ENCODE assay signal across 8 mouse cellular contexts in the genomic region with DNA sequence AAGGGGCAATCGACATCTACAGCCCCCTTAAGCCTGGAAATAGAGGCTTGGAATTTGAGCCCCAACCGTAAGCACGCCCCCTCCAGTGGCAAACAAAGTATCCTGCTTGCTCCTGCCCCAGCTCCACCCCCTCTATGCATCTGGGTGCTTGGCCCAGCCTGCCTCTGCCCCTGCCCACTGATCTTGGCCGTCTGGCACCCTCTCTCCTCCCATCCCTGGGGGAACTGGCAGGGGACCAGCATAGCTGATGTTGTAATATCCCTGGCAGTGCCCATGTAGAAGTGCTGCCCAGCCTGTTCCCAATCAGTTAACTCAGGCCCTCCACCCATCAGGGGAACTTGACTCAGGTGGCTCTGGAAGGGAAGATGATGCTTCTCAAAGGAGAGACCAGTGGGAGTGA. TPM values are rescaled to one million over a fixed set of nuclear protein-coding genes. Genes with fewer than 3 reads are reported as not detected.
DNase-seq lines count a peak whose midpoint lies in the region; ATAC-seq and TF ChIP-seq lines count a peak whose summit lies in the region.

No protein-coding gene starts in this region.

- H3K36me3 ChIP-seq in forebrain, embryonic 15.5 days, result no peaks in the 10 kb centered on the region
- H3K36me3 ChIP-seq in hindbrain, embryonic 14.5 days (replicated peaks; ENCODE audit: control insufficient read depth, insufficient read depth), result no peaks in the 10 kb centered on the region
- no peaks in the 10 kb centered on the region for H3K36me3 ChIP-seq in midbrain, embryonic 14.5 days (ENCODE audit: control insufficient read depth, insufficient read depth, low read length)

- H3K4me1 ChIP-seq in cerebellum, adult 2 months (ENCODE audit: control insufficient read depth, insufficient read depth, low read length), result no peaks in the 10 kb centered on the region
- peaks cover 27% of the 10 kb centered on the region for H3K4me1 ChIP-seq in forebrain, embryonic 15.5 days
- peaks cover 27% of the 10 kb centered on the region for H3K4me1 ChIP-seq in hindbrain, embryonic 14.5 days (replicated peaks; ENCODE audit: control insufficient read depth, insufficient read depth, low read length)
- H3K4me1 ChIP-seq in midbrain, embryonic 14.5 days (ENCODE audit: control insufficient read depth, insufficient read depth, low read length), result peaks cover 20% of the 10 kb centered on the region

- H3K9me3 ChIP-seq in forebrain, embryonic 15.5 days, result no peaks in the 10 kb centered on the region
- H3K9me3 ChIP-seq in hindbrain, embryonic 14.5 days (ENCODE audit: control insufficient read depth, low read length), result no peaks in the 10 kb centered on the region
- H3K9me3 ChIP-seq in midbrain, embryonic 14.5 days (ENCODE audit: control insufficient read depth, low read length), result no peaks in the 10 kb centered on the region

- peak overlapping the region; percentile 51 for H3K4me3 ChIP-seq in cerebellum, adult 2 months (replicated peaks; ENCODE audit: insufficient read depth, low read depth, low read length)
- H3K4me3 ChIP-seq in forebrain, embryonic 15.5 days, result peak overlapping the region; percentile 76
- peak overlapping the region; percentile 58 for H3K4me3 ChIP-seq in hindbrain, embryonic 14.5 days (replicated peaks; ENCODE audit: low read length)
- peak overlapping the region; percentile 73 for H3K4me3 ChIP-seq in midbrain, embryonic 14.5 days (replicated peaks; ENCODE audit: low read depth, low read length)

- DNase-seq in cerebellum, adult 2 months, result no peak
- DNase-seq in cerebellum, adult 9-10 months, result no peak
- DNase-seq in adrenal gland, adult 2 months, result peak; percentile 85
- DNase-seq in hindbrain, embryonic 14.5 days (ENCODE audit: low spot score), result no peak
- peak; percentile 58 to 75 for DNase-seq in left cerebral cortex, postnatal 36 days (ENCODE audit: low spot score in 2 of 2)
- DNase-seq in midbrain, embryonic 14.5 days, result peak; percentile 35
- DNase-seq in thymus, postnatal 10 days (ENCODE audit: low spot score in 2 of 2), result peak; percentile 52 to 55

- H3K9ac ChIP-seq in forebrain, embryonic 15.5 days (replicated peaks), result peak overlapping the region; percentile 83
- H3K9ac ChIP-seq in hindbrain, embryonic 14.5 days, result peak overlapping the region; percentile 92
- H3K9ac ChIP-seq in midbrain, embryonic 14.5 days (replicated peaks; ENCODE audit: low read length), result peak overlapping the region; percentile 90

- intact Hi-C loops in left cerebral cortex, postnatal 36 days (cut with DNase I), result loop anchor here (5.0 kb wide), 2 partner anchors 151 to 671 kb away; no protein-coding TSS in a partner anchor

- H3K4me2 ChIP-seq in forebrain, embryonic 15.5 days (replicated peaks), result peak overlapping the region; percentile 81
- peak overlapping the region; percentile 99 for H3K4me2 ChIP-seq in hindbrain, embryonic 14.5 days (replicated peaks)
- peak overlapping the region; percentile 91 for H3K4me2 ChIP-seq in midbrain, embryonic 14.5 days (ENCODE audit: low read length)

- WGBS in cerebellum, adult 2 months, result 27% methylated on average over 4 of the region's 4 CpGs
- WGBS in forebrain, embryonic 15.5 days, result 7% methylated on average over 4 of the region's 4 CpGs
- WGBS in hindbrain, embryonic 14.5 days, result 3% methylated on average over 4 of the region's 4 CpGs
- WGBS in midbrain, embryonic 14.5 days, result 10% methylated on average over 4 of the region's 4 CpGs

- H3K27ac ChIP-seq in cerebellum, adult 2 months (ENCODE audit: insufficient read depth, low read length), result no peak overlapping the region
- peak overlapping the region; percentile 93 for H3K27ac ChIP-seq in forebrain, embryonic 15.5 days (replicated peaks)
- no peak overlapping the region for H3K27ac ChIP-seq in hindbrain, embryonic 14.5 days
- H3K27ac ChIP-seq in midbrain, embryonic 14.5 days (replicated peaks; ENCODE audit: low read depth, low read length), result peak overlapping the region; percentile 92; the same call in 1 of the 2 replicates

- H3K27me3 ChIP-seq in cerebellum, adult 2 months (ENCODE audit: control insufficient read depth, insufficient read depth, low read length), result no peaks in the 10 kb centered on the region
- H3K27me3 ChIP-seq in forebrain, embryonic 15.5 days, result no peaks in the 10 kb centered on the region
- no peaks in the 10 kb centered on the region for H3K27me3 ChIP-seq in hindbrain, embryonic 14.5 days (ENCODE audit: control insufficient read depth, insufficient read depth, low read length)
- no peaks in the 10 kb centered on the region for H3K27me3 ChIP-seq in midbrain, embryonic 14.5 days (ENCODE audit: control insufficient read depth, insufficient read depth, low read length)

- TF ChIP-seq POLR2A in cerebellum, adult 2 months (IDR thresholded peaks at IDR 0.05; ENCODE audit: borderline replicate concordance, insufficient read depth, low read length), result no peak

- ATAC-seq in forebrain, embryonic 15.5 days (replicated peaks), result peak; percentile 34
- 0 out of 2 replicates have a peak, but pooled peaks have one; percentile 4 for ATAC-seq in hindbrain, embryonic 14.5 days (ENCODE audit: low FRiP score)
- ATAC-seq in midbrain, embryonic 14.5 days (ENCODE audit: low FRiP score, low TSS enrichment), result no peak

- no peak for TF ChIP-seq CTCF in cerebellum, adult 2 months (IDR thresholded peaks at IDR 0.05; ENCODE audit: borderline replicate concordance, insufficient read depth, low read depth, low read length)

RNA-seq across cellular contexts. Expression of a gene that starts 0.9 kb away (rescaled TPM):
- 21.7 and 27.4 TPM in 2 replicates for polyA plus RNA-seq in cerebellum, adult 2 months (2012; rRNA removed)
- 10 to 100 TPM in 1 of 2 experiments, 1 to 10 TPM in 1; 7.6 to 12.1 TPM for total RNA-seq in adrenal gland, adult 2 months (2021)
- polyA plus RNA-seq in adrenal gland, adult 2 months (2012; rRNA removed), result 21.1 and 26.7 TPM in 2 replicates
- polyA plus RNA-seq in forebrain, embryonic 15.5 days (2015; fragmentation: Nextera tagmentation; extraction: Ambion mirVana), result 33.2 and 34.6 TPM in 2 replicates
- 33.5 and 41.7 TPM in 2 replicates for polyA plus RNA-seq in hindbrain, embryonic 14.5 days (2014; fragmentation: Nextera tagmentation; extraction: Ambion mirVana)
- 100 to 1,000 TPM; 106 to 156 TPM for total RNA-seq in left cerebral cortex, postnatal 36 days (2021)
- polyA plus RNA-seq in midbrain, embryonic 14.5 days (2014; fragmentation: Nextera tagmentation; extraction: Ambion mirVana), result 36.3 and 38.5 TPM in 2 replicates

RNA-seq across cellular contexts. Expression of a gene that starts 30.0 kb away (rescaled TPM):
- polyA plus RNA-seq in cerebellum, adult 2 months (2012; rRNA removed), result 0.26 and 0.27 TPM in 2 replicates
- total RNA-seq in adrenal gland, adult 2 months (2021), result not detected
- polyA plus RNA-seq in adrenal gland, adult 2 months (2012; rRNA removed), result not detected in 2 replicates
- 0.46 and 0.52 TPM in 2 replicates for polyA plus RNA-seq in forebrain, embryonic 15.5 days (2015; fragmentation: Nextera tagmentation; extraction: Ambion mirVana)
- 0.92 and 1.4 TPM in 2 replicates for polyA plus RNA-seq in hindbrain, embryonic 14.5 days (2014; fragmentation: Nextera tagmentation; extraction: Ambion mirVana)
- total RNA-seq in left cerebral cortex, postnatal 36 days (2021), result 1 to 10 TPM; 1.9 to 3.2 TPM
- polyA plus RNA-seq in midbrain, embryonic 14.5 days (2014; fragmentation: Nextera tagmentation; extraction: Ambion mirVana), result 1.2 and 1.7 TPM in 2 replicates

Comparison
In these comparisons a context has a peak if more than half of its experiments do, and no peak if none do; other contexts are left out.
1. DNase-seq: peak in adrenal gland, adult 2 months (single experiment), left cerebral cortex, postnatal 36 days (2 of 2), midbrain, embryonic 14.5 days (single experiment) and thymus, postnatal 10 days (2 of 2); none in cerebellum, adult 2 months (0 of 2), cerebellum, adult 9-10 months (single experiment) and hindbrain, embryonic 14.5 days (single experiment).
2. H3K27ac ChIP-seq: peak in forebrain, embryonic 15.5 days (single experiment) and midbrain, embryonic 14.5 days (single experiment); none in cerebellum, adult 2 months (single experiment) and hindbrain, embryonic 14.5 days (single experiment).
3. Peak in every context shown above with its lines, with median percentiles within 50 percentile points of each other: H3K4me3 ChIP-seq, H3K4me2 ChIP-seq and H3K9ac ChIP-seq.